Mouse (Mus musculus): Measurements from ENCODE around the gene Crmp1. TPM values are rescaled to one million over a fixed set of nuclear protein-coding genes. Genes with fewer than 3 reads are reported as not detected.

The Crmp1 gene
- polyA plus RNA-seq, 1 experiment from 2014 or later, result 2.4 TPM

GRCm38 (mm10) chr5:37252101-37252804, 10.5 kb downstream of the Crmp1 start:
- WGBS (ENCODE audit: insufficient replicate concordance), result 61% methylated on average over 9 of the region's 9 CpGs
- H3K27me3 ChIP-seq, result peaks cover 9% of the 10 kb centered on the region
- no peak overlapping the region for H3K4me2 ChIP-seq
- ATAC-seq (ENCODE audit: low read depth), result no peak
- no peaks in the 10 kb centered on the region for H3K4me1 ChIP-seq (replicated peaks)
- DNase-seq, result no peak
- H3K36me3 ChIP-seq, result no peaks in the 10 kb centered on the region
- H3K9me3 ChIP-seq (replicated peaks), result no peaks in the 10 kb centered on the region
- H3K9ac ChIP-seq, result no peak overlapping the region
- H3K27ac ChIP-seq, result no peak overlapping the region
- no peak overlapping the region for H3K4me3 ChIP-seq (replicated peaks)

- WGBS (ENCODE audit: insufficient replicate concordance), result 67% methylated on average over 4 of the region's 4 CpGs
- no peaks in the 10 kb centered on the region for H3K4me1 ChIP-seq (replicated peaks)
- no peak overlapping the region for H3K4me3 ChIP-seq (replicated peaks)
- no peak overlapping the region for H3K27ac ChIP-seq
- H3K9ac ChIP-seq, result no peak overlapping the region
- H3K9me3 ChIP-seq (replicated peaks), result no peaks in the 10 kb centered on the region
- DNase-seq (no peak), ATAC-seq (ENCODE audit: low read depth) (no peak)
- no peaks in the 10 kb centered on the region for H3K36me3 ChIP-seq
- no peaks in the 10 kb centered on the region for H3K27me3 ChIP-seq
- H3K4me2 ChIP-seq, result no peak overlapping the region
These were observed 12.8 kb downstream of the Crmp1 start for GRCm38 (mm10) chr5:37254523-37254922.

- Histone ChIP-seq H3K36me3 (no peaks in the 10 kb centered on the region), H3K27ac (no peak overlapping the region), H3K4me3 (replicated peaks) (no peak overlapping the region), H3K27me3 (no peaks in the 10 kb centered on the region), H3K9ac (no peak overlapping the region), H3K4me1 (replicated peaks) (no peaks in the 10 kb centered on the region), H3K9me3 (replicated peaks) (no peaks in the 10 kb centered on the region), H3K4me2 (no peak overlapping the region)
- no peak for ATAC-seq (ENCODE audit: low read depth)
- WGBS (ENCODE audit: insufficient replicate concordance), result 50% methylated on average over 7 of the region's 7 CpGs
- DNase-seq, result no peak
These were observed 15.1 kb downstream of the Crmp1 start for GRCm38 (mm10) chr5:37256823-37257222.

GRCm38 (mm10) chr5:37257243-37257642, 15.5 kb downstream of the Crmp1 start:
- H3K27ac ChIP-seq, result no peak overlapping the region
- WGBS (ENCODE audit: insufficient replicate concordance), result 33% methylated on average over 5 of the region's 5 CpGs
- H3K27me3 ChIP-seq, result no peaks in the 10 kb centered on the region
- no peak overlapping the region for H3K4me3 ChIP-seq (replicated peaks)
- DNase-seq (no peak), ATAC-seq (ENCODE audit: low read depth) (no peak)
- H3K36me3 ChIP-seq, result no peaks in the 10 kb centered on the region
- no peaks in the 10 kb centered on the region for H3K4me1 ChIP-seq (replicated peaks)
- no peak overlapping the region for H3K4me2 ChIP-seq
- H3K9ac ChIP-seq, result no peak overlapping the region
- no peaks in the 10 kb centered on the region for H3K9me3 ChIP-seq (replicated peaks)

GRCm38 (mm10) chr5:37261734-37262133, 20.0 kb downstream of the Crmp1 start:
- 55% methylated on average over 5 of the region's 5 CpGs for WGBS (ENCODE audit: insufficient replicate concordance)
- Histone ChIP-seq H3K4me3 (replicated peaks) (no peak overlapping the region), H3K27ac (no peak overlapping the region), H3K36me3 (no peaks in the 10 kb centered on the region), H3K9ac (no peak overlapping the region), H3K4me2 (no peak overlapping the region), H3K9me3 (replicated peaks) (no peaks in the 10 kb centered on the region), H3K27me3 (no peaks in the 10 kb centered on the region), H3K4me1 (replicated peaks) (no peaks in the 10 kb centered on the region)
- DNase-seq (no peak), ATAC-seq (ENCODE audit: low read depth) (no peak)

GRCm38 (mm10) chr5:37263816-37264215, 22.1 kb downstream of the Crmp1 start:
- H3K9ac ChIP-seq, result no peak overlapping the region
- ATAC-seq (ENCODE audit: low read depth) (no peak), DNase-seq (no peak)
- no peak overlapping the region for H3K4me3 ChIP-seq (replicated peaks)
- no peak overlapping the region for H3K27ac ChIP-seq
- no peaks in the 10 kb centered on the region for H3K4me1 ChIP-seq (replicated peaks)
- H3K27me3 ChIP-seq, result no peaks in the 10 kb centered on the region
- WGBS (ENCODE audit: insufficient replicate concordance), result 54% methylated on average over 6 of the region's 6 CpGs
- no peaks in the 10 kb centered on the region for H3K36me3 ChIP-seq
- H3K9me3 ChIP-seq (replicated peaks), result no peaks in the 10 kb centered on the region
- H3K4me2 ChIP-seq, result no peak overlapping the region

GRCm38 (mm10) chr5:37281021-37281420, 39.3 kb downstream of the Crmp1 start:
- Histone ChIP-seq H3K27ac (no peak overlapping the region), H3K9me3 (replicated peaks) (no peaks in the 10 kb centered on the region), H3K4me2 (no peak overlapping the region), H3K36me3 (no peaks in the 10 kb centered on the region), H3K27me3 (no peaks in the 10 kb centered on the region), H3K4me1 (replicated peaks) (no peaks in the 10 kb centered on the region), H3K9ac (no peak overlapping the region), H3K4me3 (replicated peaks) (no peak overlapping the region)
- WGBS (ENCODE audit: insufficient replicate concordance), result 73% methylated on average over 11 of the region's 11 CpGs
- no peak for DNase-seq
- no peak for ATAC-seq (ENCODE audit: low read depth)

- Histone ChIP-seq H3K4me2 (no peak overlapping the region), H3K4me1 (replicated peaks) (no peaks in the 10 kb centered on the region), H3K27ac (no peak overlapping the region), H3K27me3 (no peaks in the 10 kb centered on the region), H3K4me3 (replicated peaks) (no peak overlapping the region), H3K9ac (no peak overlapping the region), H3K9me3 (replicated peaks) (no peaks in the 10 kb centered on the region), H3K36me3 (no peaks in the 10 kb centered on the region)
- ATAC-seq (ENCODE audit: low read depth) (no peak), DNase-seq (no peak)
- WGBS (ENCODE audit: insufficient replicate concordance), result 54% methylated on average over 3 of the region's 3 CpGs
These were observed 46.6 kb downstream of the Crmp1 start for GRCm38 (mm10) chr5:37288374-37288773.

- WGBS (ENCODE audit: insufficient replicate concordance), result 13% methylated on average over 3 of the region's 3 CpGs
- H3K9ac ChIP-seq, result no peak overlapping the region
- H3K36me3 ChIP-seq, result no peaks in the 10 kb centered on the region
- no peaks in the 10 kb centered on the region for H3K4me1 ChIP-seq (replicated peaks)
- DNase-seq (no peak), ATAC-seq (ENCODE audit: low read depth) (no peak)
- H3K27me3 ChIP-seq, result no peaks in the 10 kb centered on the region
- no peak overlapping the region for H3K4me3 ChIP-seq (replicated peaks)
- no peaks in the 10 kb centered on the region for H3K9me3 ChIP-seq (replicated peaks)
- no peak overlapping the region for H3K27ac ChIP-seq
- H3K4me2 ChIP-seq, result no peak overlapping the region
These were observed 47.5 kb downstream of the Crmp1 start for GRCm38 (mm10) chr5:37289236-37289635.

GRCm38 (mm10) chr5:37290983-37291382, 49.2 kb downstream of the Crmp1 start:
- DNase-seq (no peak), ATAC-seq (ENCODE audit: low read depth) (no peak)
- WGBS (ENCODE audit: insufficient replicate concordance), result 43% methylated on average over 9 of the region's 9 CpGs

GRCm38 (mm10) chr5:37296717-37297116, 55.0 kb downstream of the Crmp1 start:
- no peak for DNase-seq
- Histone ChIP-seq H3K9ac (no peak overlapping the region), H3K27ac (no peak overlapping the region), H3K4me3 (replicated peaks) (no peak overlapping the region), H3K4me2 (no peak overlapping the region), H3K27me3 (no peaks in the 10 kb centered on the region), H3K9me3 (replicated peaks) (no peaks in the 10 kb centered on the region), H3K36me3 (no peaks in the 10 kb centered on the region), H3K4me1 (replicated peaks) (no peaks in the 10 kb centered on the region)
- no peak for ATAC-seq (ENCODE audit: low read depth)
- 58% methylated on average over 10 of the region's 10 CpGs for WGBS (ENCODE audit: insufficient replicate concordance)

More at GRCm38 (mm10) chr5:37290983-37291382, 49.2 kb downstream of the Crmp1 start:
- Histone ChIP-seq H3K9me3 (replicated peaks) (no peaks in the 10 kb centered on the region), H3K4me1 (replicated peaks) (no peaks in the 10 kb centered on the region), H3K9ac (no peak overlapping the region), H3K36me3 (no peaks in the 10 kb centered on the region), H3K27me3 (no peaks in the 10 kb centered on the region), H3K4me3 (replicated peaks) (no peak overlapping the region), H3K4me2 (no peak overlapping the region), H3K27ac (no peak overlapping the region)

GRCm38 (mm10) chr5:37298370-37298769, 56.6 kb downstream of the Crmp1 start:
- H3K27me3 ChIP-seq, result no peaks in the 10 kb centered on the region
- H3K4me1 ChIP-seq (replicated peaks), result no peaks in the 10 kb centered on the region
- no peak overlapping the region for H3K27ac ChIP-seq
- H3K4me3 ChIP-seq (replicated peaks), result no peak overlapping the region
- WGBS (ENCODE audit: insufficient replicate concordance), result 13% methylated on average over 7 of the region's 7 CpGs
- DNase-seq (no peak), ATAC-seq (ENCODE audit: low read depth) (no peak)
- no peak overlapping the region for H3K4me2 ChIP-seq
- no peaks in the 10 kb centered on the region for H3K9me3 ChIP-seq (replicated peaks)
- H3K36me3 ChIP-seq, result no peaks in the 10 kb centered on the region
- no peak overlapping the region for H3K9ac ChIP-seq

Data from liver, embryonic 13.5 days (tissue).